Comparison of ENCODE assay signal across 9 mouse cellular contexts in genomic region chr3:53590139-53590621, GRCm38 (mm10).
DNase-seq lines count a peak whose midpoint lies in the region; ATAC-seq and TF ChIP-seq lines count a peak whose summit lies in the region.
"Had no signal": no experiment of that assay in that cellular context is flagged by ENCODE, and none has a peak within 500 bp of the region (broad histone marks: within the 10 kb centered on the region; RNA-seq: fewer than 3 reads in every experiment).

No protein-coding gene starts in this region.

- intact Hi-C loops in left cerebral cortex, postnatal 25 days (cut with DNase I): loop anchor here (2.0 to 5.0 kb wide), 3 partner anchors 65 to 567 kb away; partner anchors contain the start of gene Trpc4

- no peak overlapping the region for H3K4me2 ChIP-seq in midbrain, postnatal 0 days (ENCODE audit: low read depth, low read length, poor library complexity, severe bottlenecking)

- H3K27ac ChIP-seq in midbrain, postnatal 0 days (ENCODE audit: low read depth, low read length): no peak overlapping the region

- no peak overlapping the region for H3K9ac ChIP-seq in midbrain, postnatal 0 days (replicated peaks; ENCODE audit: low read length, poor library complexity, severe bottlenecking)

- peak; percentile 29 for DNase-seq in ovary, postnatal 10 days (ENCODE audit: low spot score)
- DNase-seq in ovary, adult 18-20 months (ENCODE audit: low spot score): no peak
- peak; percentile 54 for DNase-seq in cerebellum, adult 9-10 months
- DNase-seq in kidney, adult 18-20 months: peak; percentile 64
- peak; percentile 70 to 76 for DNase-seq in left cerebral cortex, postnatal 25 days (ENCODE audit: low spot score in 2 of 2)
- peak; percentile 80 for DNase-seq in midbrain, postnatal 0 days (ENCODE audit: low spot score)
- DNase-seq in urinary bladder, postnatal 36 days (ENCODE audit: low spot score in 2 of 2): peak; percentile 25 to 41

- no peak overlapping the region for H3K4me3 ChIP-seq in midbrain, postnatal 0 days (ENCODE audit: low read depth, low read length)
- H3K4me3 ChIP-seq: megakaryocyte, embryonic 14.5 days had no signal

- ATAC-seq in frontal cortex, adult (ENCODE audit: low TSS enrichment): peak; percentile 64
- no peak; the same call in 1 of the 2 replicates for ATAC-seq in midbrain, postnatal 0 days (ENCODE audit: low FRiP score)

- H3K9me3 ChIP-seq in midbrain, postnatal 0 days (ENCODE audit: low read length): no peaks in the 10 kb centered on the region
- H3K9me3 ChIP-seq: megakaryocyte, embryonic 14.5 days had no signal

- no peaks in the 10 kb centered on the region for H3K36me3 ChIP-seq in midbrain, postnatal 0 days (ENCODE audit: insufficient read depth, low read length)

- 0% methylated on average over 2 of the region's 2 CpGs for WGBS in midbrain, postnatal 0 days

- TF ChIP-seq CTCF in midbrain, postnatal 0 days (IDR thresholded peaks at IDR 0.05): peak; percentile 83

- no peaks in the 10 kb centered on the region for H3K4me1 ChIP-seq in midbrain, postnatal 0 days (ENCODE audit: insufficient read depth, low read length)

- no peaks in the 10 kb centered on the region for H3K27me3 ChIP-seq in midbrain, postnatal 0 days (ENCODE audit: insufficient read depth, low read length)
- H3K27me3 ChIP-seq: megakaryocyte, embryonic 14.5 days had no signal
